Comparison of ENCODE assay signal across 9 mouse cellular contexts in the genomic region with DNA sequence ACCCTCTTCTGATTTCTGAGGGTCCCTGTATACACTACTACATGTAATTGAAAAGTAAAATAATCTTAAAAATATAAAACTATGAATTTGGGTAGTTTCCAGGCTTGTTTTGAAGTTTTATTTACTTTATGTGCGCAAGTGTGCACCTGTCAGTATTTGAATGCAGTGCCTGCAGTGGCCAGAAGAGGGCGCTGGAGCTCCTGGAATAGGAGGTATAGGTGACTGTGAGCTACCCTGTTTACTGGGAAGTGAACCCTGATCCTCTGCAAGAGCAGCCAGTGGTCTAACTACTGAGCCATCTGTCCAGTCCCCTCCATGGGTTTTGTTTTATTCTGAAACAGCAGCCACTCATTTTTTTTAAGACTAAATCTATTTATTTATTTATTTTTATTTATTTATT. TPM values are rescaled to one million over a fixed set of nuclear protein-coding genes. Genes with fewer than 3 reads are reported as not detected.
DNase-seq lines count a peak whose midpoint lies in the region; ATAC-seq and TF ChIP-seq lines count a peak whose summit lies in the region.
"Had no signal": no experiment of that assay in that cellular context is flagged by ENCODE, and none has a peak within 500 bp of the region (broad histone marks: within the 10 kb centered on the region; RNA-seq: fewer than 3 reads in every experiment).

No protein-coding gene starts in this region.

- WGBS in hindbrain, postnatal 0 days, result 38% methylated on average over 2 of the region's 2 CpGs

- no peak overlapping the region for H3K9ac ChIP-seq in hindbrain, postnatal 0 days (replicated peaks; ENCODE audit: low read length)

- H3K9me3 ChIP-seq in hindbrain, postnatal 0 days (ENCODE audit: low read length), result no peaks in the 10 kb centered on the region

- no peaks in the 10 kb centered on the region for H3K4me1 ChIP-seq in hindbrain, postnatal 0 days (ENCODE audit: insufficient read depth, low read length)

- no peak overlapping the region for H3K4me3 ChIP-seq in hindbrain, postnatal 0 days (ENCODE audit: low read length)

- TF ChIP-seq CTCF in hindbrain, postnatal 0 days (IDR thresholded peaks at IDR 0.05; ENCODE audit: low read depth), result peak; percentile 79

- no peak overlapping the region for H3K27ac ChIP-seq in hindbrain, postnatal 0 days

- ATAC-seq in hindbrain, postnatal 0 days, result no peak

- H3K27me3 ChIP-seq in hindbrain, postnatal 0 days (ENCODE audit: insufficient read depth, low read length), result no peaks in the 10 kb centered on the region

- H3K4me2 ChIP-seq in hindbrain, postnatal 0 days (ENCODE audit: low read depth, low read length), result no peak overlapping the region

- no peaks in the 10 kb centered on the region for H3K36me3 ChIP-seq in hindbrain, postnatal 0 days (ENCODE audit: insufficient read depth, low read length)

- DNase-seq in gastrocnemius, adult 18-20 months (ENCODE audit: low spot score), result peak; percentile 6
- DNase-seq in gastrocnemius, postnatal 25 days, result no peak
- DNase-seq in ovary, postnatal 36 days (ENCODE audit: low spot score), result peak; percentile 29
- no peak for DNase-seq in ovary, adult 18-20 months (ENCODE audit: low spot score)
- DNase-seq in cerebellum, adult 9-11 months, result peak; percentile 8
- peak; percentile 70 for DNase-seq in hindbrain, postnatal 0 days (ENCODE audit: low spot score)
- DNase-seq in monocyte, adult 2 months (ENCODE audit: low read depth in 1 of 2, low spot score in 2 of 2), result peak; percentile 17 to 58
- DNase-seq in thymus, postnatal 10 days (ENCODE audit: low spot score in 2 of 2), result peak; percentile 79 to 90

RNA-seq across cellular contexts. Expression of a gene that starts 9.3 kb away (rescaled TPM):
- not detected for total RNA-seq in gastrocnemius, adult 18-20 months (2021)
- not detected for total RNA-seq in gastrocnemius, postnatal 25 days (2021)
- total RNA-seq in hindbrain, postnatal 0 days (2014; rRNA removed), result not detected in 2 replicates
- polyA plus RNA-seq in hindbrain, postnatal 0 days (2015; fragmentation: Nextera tagmentation; extraction: Ambion mirVana), result not detected in 2 replicates
- total RNA-seq: layer of hippocampus, postnatal 25 days had no signal

RNA-seq across cellular contexts. Expression of a gene that starts 24.5 kb away (rescaled TPM):
- total RNA-seq in gastrocnemius, adult 18-20 months (2021), result not detected
- total RNA-seq in gastrocnemius, postnatal 25 days (2021), result not detected
- total RNA-seq in hindbrain, postnatal 0 days (2014; rRNA removed), result not detected in 2 replicates
- polyA plus RNA-seq in hindbrain, postnatal 0 days (2015; fragmentation: Nextera tagmentation; extraction: Ambion mirVana), result not detected in 2 replicates
- total RNA-seq: layer of hippocampus, postnatal 25 days had no signal

Comparison
In these comparisons a context has a peak if more than half of its experiments do, and no peak if none do; other contexts are left out.
1. DNase-seq: peak in gastrocnemius, adult 18-20 months (single experiment), ovary, postnatal 36 days (single experiment), cerebellum, adult 9-11 months (single experiment), hindbrain, postnatal 0 days (single experiment), monocyte, adult 2 months (2 of 2) and thymus, postnatal 10 days (2 of 2); none in gastrocnemius, postnatal 25 days (single experiment) and ovary, adult 18-20 months (single experiment).